Mouse (Mus musculus) E14TG2a.4 (cell line): ENCODE measurements around the gene Cacna1g.
A peak's percentile ranks its signal among the peaks of the same experiment; 100 is the strongest.
"Not testable (repeated sequence)": the region's sequence is repeated elsewhere in the genome, so short reads cannot be mapped to it uniquely, and the experiment has no call there.

ENCODE experiments used
- H3K27me3 ChIP-seq: 2 replicates; pipeline ENCODE4 v1.6.1; 2014; ENCODE audit warnings: low read length, control low read depth; ENCODE audit not compliant: insufficient read depth
- H3K36me3 ChIP-seq: 2 replicates; pipeline ENCODE4 v1.6.1; 2014; ENCODE audit warnings: low read length, control low read depth; ENCODE audit not compliant: insufficient read depth
- H3K4me1 ChIP-seq: replicated peaks from 2 replicates; pipeline ENCODE4 v1.6.1; 2014; ENCODE audit warnings: low read depth, low read length, control low read depth
- H3K4me3 ChIP-seq: replicated peaks from 2 replicates; pipeline ENCODE4 v1.5.1; 2014; ENCODE audit warnings: mild to moderate bottlenecking, low read length
- H3K9me3 ChIP-seq: 2 replicates; pipeline ENCODE4 v1.6.1; 2014; ENCODE audit warnings: low read length, control low read depth
- CTCF ChIP-seq: conservative IDR thresholded peaks from 2 replicates; pipeline ENCODE4 v1.5.1; 2014; ENCODE audit warnings: low read length
- NANOG ChIP-seq: IDR thresholded peaks from 2 replicates; pipeline ENCODE4 v1.6.1; 2014; ENCODE audit warnings: borderline replicate concordance, low read length, mixed read lengths
- POU5F1 ChIP-seq: IDR thresholded peaks from 2 replicates; pipeline ENCODE4 v1.6.1; 2014; ENCODE audit warnings: low read length, borderline replicate concordance

Gene Cacna1g

DNA sequence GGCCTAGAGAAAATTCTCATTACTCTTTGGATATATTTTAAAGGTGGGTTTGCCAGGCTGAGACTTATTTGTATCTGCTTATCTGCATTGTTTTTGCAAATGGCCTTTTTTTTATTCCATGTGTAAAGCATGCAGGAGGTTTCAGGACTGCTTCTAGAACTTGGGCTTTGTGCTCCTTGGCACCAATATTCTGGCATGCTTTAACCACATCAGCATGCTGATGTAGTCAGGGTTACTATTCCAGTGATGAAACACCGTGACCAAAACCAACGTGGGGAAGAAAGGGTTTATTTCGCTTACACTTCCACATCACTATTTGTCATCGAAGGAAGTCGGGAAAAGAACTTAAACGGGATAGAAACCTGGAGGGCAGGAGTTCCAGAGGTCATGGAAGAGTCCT is 73.0 kb downstream of the Cacna1g start:
- peaks cover 27% of the 10 kb centered on the region for H3K27me3 ChIP-seq
- H3K4me3 ChIP-seq = no peak overlapping the region
- TF ChIP-seq POU5F1 (no peak), NANOG (no peak), CTCF (no peak)
- H3K9me3 ChIP-seq = no peaks in the 10 kb centered on the region
- H3K36me3 ChIP-seq = no peaks in the 10 kb centered on the region
- H3K4me1 ChIP-seq = peaks cover 12% of the 10 kb centered on the region

DNA sequence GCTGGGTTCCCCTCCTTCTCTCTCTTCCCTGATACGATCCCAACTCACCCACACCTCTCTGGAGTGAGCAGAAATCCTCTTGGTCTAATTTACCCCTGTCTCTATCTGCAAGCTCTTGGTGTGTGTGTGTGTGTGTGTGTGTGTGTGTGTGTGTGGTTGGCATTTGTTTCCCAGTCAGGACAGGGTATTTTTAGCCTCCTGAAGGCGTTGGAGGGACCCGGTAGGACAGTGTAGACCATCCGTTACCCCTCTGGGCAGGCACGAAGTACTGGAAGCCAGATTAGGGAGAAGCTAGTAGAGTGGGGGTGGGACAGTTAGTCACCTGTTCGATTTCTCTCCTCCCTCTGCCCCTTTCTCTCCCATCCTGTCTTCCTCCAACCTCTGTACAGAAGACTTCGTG is 79.9 kb downstream of the Cacna1g start:
- no peaks in the 10 kb centered on the region for H3K36me3 ChIP-seq
- peaks cover 17% of the 10 kb centered on the region; the same call in 1 of the 2 replicates for H3K4me1 ChIP-seq
- no peak overlapping the region for H3K4me3 ChIP-seq
- peaks cover 48% of the 10 kb centered on the region for H3K27me3 ChIP-seq
- TF ChIP-seq CTCF (no peak), NANOG (no peak), POU5F1 (no peak)
- no peaks in the 10 kb centered on the region for H3K9me3 ChIP-seq

DNA sequence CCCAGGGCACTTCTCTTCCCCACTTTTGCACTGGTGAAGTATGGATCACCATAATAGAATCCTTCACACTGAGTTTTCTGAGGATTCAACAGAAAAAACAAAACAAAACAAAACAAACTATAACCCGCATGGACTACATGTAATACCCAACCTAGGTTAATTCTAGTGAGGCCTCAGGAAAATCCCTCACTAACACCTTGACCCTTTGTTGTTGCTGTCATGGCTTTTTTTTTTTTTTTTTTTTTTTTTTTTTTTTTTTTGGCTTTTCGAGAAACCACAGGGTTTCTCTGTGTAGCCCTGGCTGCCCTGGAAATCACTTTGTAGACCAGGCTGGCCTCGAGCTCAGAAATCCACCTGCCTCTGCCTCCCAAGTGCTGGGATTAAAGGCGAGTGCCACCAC is 80.5 kb downstream of the Cacna1g start:
- H3K9me3 ChIP-seq, H3K36me3 ChIP-seq, H3K4me3 ChIP-seq: not testable (repeated sequence)
- Histone ChIP-seq H3K4me1 (peaks cover 17% of the 10 kb centered on the region; the same call in 1 of the 2 replicates), H3K27me3 (peaks cover 48% of the 10 kb centered on the region)

DNA sequence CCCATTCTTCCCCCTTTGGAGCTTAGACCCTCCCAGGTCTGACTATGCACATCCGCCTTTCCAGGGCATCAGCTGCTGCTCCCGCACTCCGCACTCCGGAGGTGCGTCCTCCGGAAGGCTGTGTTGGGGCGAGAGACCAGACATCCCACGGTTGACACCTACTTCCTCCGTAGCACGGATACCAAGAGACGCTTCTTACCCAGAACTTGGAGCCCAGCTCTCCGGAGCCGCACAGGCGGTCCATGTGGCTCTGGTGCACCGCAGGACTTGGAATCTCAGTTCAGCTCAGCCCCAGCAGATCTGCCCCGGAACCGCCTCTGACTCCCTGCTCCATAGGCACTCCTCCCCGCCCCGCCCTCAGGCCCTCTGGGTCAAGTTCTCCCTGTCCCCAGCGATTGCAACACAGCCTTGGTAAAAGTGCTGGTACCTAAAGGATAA is 81.3 kb downstream of the Cacna1g start, which contains the start of gene Abcc3:
Abcc3 (minus strand) TSS at position 326 of the 438 bp plus-strand sequence.
- H3K9me3 ChIP-seq = no peaks in the 10 kb centered on the region
- TF ChIP-seq CTCF (no peak), NANOG (no peak), POU5F1 (no peak)
- H3K4me1 ChIP-seq = peaks cover 17% of the 10 kb centered on the region; the same call in 1 of the 2 replicates
- H3K27me3 ChIP-seq = peaks cover 48% of the 10 kb centered on the region
- H3K4me3 ChIP-seq = peak within 1 kb of the TSS; percentile 71
- no peaks in the 10 kb centered on the region for H3K36me3 ChIP-seq

DNA sequence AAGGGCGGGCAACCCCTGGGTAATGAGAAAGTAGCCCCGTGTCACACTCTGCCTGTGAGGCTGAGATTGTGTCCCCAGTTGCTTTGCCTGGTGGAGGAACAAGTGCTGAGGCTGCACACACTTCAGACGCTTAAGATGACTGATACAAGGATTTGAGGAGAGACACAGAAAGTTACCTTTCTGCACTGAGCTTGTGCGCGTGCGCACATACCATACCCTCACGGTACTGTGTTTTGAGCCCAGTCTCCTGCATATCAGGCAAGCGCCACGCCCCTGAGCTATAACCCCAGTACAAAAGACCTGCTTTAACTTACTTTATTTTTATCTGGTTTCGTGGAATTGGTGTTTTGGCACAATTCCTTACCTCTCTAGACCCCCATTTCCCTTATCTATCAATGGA is 82.3 kb downstream of the Cacna1g start:
- Histone ChIP-seq H3K27me3 (peaks cover 48% of the 10 kb centered on the region), H3K9me3 (no peaks in the 10 kb centered on the region), H3K4me1 (peaks cover 17% of the 10 kb centered on the region; the same call in 1 of the 2 replicates), H3K4me3 (no peak overlapping the region), H3K36me3 (no peaks in the 10 kb centered on the region)
- TF ChIP-seq NANOG = no peak
- no peak for TF ChIP-seq POU5F1
- TF ChIP-seq CTCF = no peak

DNA sequence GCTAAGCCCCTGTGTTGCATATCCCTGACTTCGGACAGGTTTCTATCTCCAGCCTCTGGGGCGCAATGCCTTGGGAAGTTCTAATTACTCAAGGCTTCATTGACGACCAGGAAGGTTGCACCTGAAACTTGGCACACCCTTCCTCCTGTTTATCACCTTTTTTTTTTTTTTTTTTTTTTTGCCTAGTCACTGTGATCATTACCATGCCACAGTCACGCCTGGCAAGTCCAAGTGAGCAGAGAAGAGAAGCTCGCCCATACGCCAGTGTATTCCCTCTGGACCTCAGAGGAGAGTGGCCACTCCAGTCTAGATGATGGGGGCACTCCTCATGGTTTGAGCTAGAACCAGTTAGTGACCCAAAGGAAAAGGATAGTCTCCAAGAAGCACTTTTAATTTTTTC is 83.2 kb downstream of the Cacna1g start:
- Histone ChIP-seq H3K36me3 (no peaks in the 10 kb centered on the region), H3K4me3 (no peak overlapping the region), H3K9me3 (no peaks in the 10 kb centered on the region), H3K27me3 (peaks cover 47% of the 10 kb centered on the region), H3K4me1 (peaks cover 17% of the 10 kb centered on the region; the same call in 1 of the 2 replicates)
- TF ChIP-seq CTCF = no peak
- no peak for TF ChIP-seq NANOG
- TF ChIP-seq POU5F1 = no peak

DNA sequence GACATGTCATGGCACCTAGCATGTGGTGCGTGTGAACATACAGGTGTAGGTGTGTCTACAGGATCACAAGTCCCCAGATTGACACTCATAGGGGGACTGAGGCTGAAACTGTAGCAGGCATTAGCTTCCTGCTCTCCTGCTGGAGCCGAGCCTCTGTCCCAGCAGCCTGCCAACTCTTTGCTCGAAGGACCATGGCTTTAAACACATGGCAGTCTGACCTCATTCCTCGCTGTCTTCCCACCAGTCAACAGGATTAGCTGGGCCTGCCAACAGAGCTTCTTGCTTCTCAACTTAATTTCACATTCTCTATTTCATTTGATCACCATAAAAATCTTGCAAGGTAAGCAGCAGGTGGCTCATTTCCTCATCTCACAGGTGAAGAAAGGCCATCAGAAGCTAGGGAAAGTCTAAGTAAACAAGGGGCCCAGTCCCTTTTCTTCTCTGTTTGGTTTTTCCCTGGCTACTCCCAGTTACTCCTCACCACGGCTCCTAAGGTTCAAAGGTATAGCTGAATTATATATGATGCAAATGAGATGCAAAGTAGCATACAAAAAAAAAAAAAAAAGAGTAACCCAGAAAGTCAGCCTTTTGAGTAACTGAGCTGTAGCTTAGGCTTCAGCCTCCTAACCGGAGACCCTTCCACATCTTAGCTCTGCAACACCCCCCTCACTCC is 84.1 kb downstream of the Cacna1g start:
- Histone ChIP-seq H3K4me3 (no peak overlapping the region), H3K27me3 (peaks cover 40% of the 10 kb centered on the region), H3K36me3 (no peaks in the 10 kb centered on the region), H3K9me3 (no peaks in the 10 kb centered on the region), H3K4me1 (peaks cover 17% of the 10 kb centered on the region; the same call in 1 of the 2 replicates)
- TF ChIP-seq NANOG (no peak), CTCF (no peak), POU5F1 (no peak)

DNA sequence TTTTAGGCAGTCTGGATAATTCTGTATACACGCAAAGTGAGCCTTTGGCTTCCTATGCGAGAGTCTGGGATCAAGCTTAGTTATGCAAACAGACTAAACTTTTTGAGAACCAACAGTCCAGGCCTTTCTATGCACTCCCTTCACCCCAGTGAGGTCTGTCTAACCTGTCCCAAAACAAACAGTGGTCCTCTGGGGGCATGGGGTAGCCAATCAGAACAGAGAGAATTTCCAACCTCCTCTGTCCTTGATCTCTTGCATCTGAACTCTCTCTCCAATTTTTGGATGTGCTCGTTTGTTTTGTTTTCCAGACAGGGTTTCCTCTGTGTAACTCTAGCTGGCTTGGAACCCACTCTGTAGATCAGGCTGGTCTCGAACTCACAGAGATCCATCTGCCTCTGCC is 85.0 kb downstream of the Cacna1g start:
- TF ChIP-seq CTCF = no peak
- no peak for TF ChIP-seq NANOG
- TF ChIP-seq POU5F1 = no peak
- peaks cover 36% of the 10 kb centered on the region for H3K27me3 ChIP-seq

DNA sequence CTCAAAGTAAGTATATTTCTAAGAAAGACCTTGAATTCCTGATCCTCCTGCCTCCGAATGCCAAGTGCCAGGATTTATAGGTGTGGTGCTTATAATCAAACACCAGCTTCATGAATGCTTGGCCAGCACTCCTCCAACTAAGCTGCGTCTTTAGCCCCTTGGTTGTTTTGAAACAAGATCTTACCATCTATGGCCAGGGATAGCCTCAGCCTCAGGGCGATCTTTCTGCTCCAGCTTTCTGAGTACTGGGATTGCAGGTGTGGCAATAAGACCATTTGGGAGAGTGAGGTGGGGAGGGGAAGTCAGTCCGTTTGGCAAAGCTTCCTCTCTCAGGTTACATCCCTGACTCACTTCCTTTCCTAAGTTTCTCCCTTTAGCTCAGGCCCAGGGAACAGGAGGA is 86.2 kb downstream of the Cacna1g start:
- Histone ChIP-seq H3K27me3 (peaks cover 33% of the 10 kb centered on the region), H3K36me3 (no peaks in the 10 kb centered on the region), H3K9me3 (no peaks in the 10 kb centered on the region), H3K4me1 (peaks cover 12% of the 10 kb centered on the region; the same call in 1 of the 2 replicates), H3K4me3 (no peak overlapping the region)
- TF ChIP-seq CTCF (no peak), NANOG (no peak), POU5F1 (no peak)

More for the DNA sequence above, 85.0 kb downstream of the Cacna1g start:
- no peaks in the 10 kb centered on the region for H3K9me3 ChIP-seq
- H3K4me1 ChIP-seq = peaks cover 17% of the 10 kb centered on the region; the same call in 1 of the 2 replicates
- H3K4me3 ChIP-seq = no peak overlapping the region
- H3K36me3 ChIP-seq = no peaks in the 10 kb centered on the region
